Mouse (Mus musculus) heart, postnatal 4 days (tissue): ENCODE measurements around the gene Arfgap1. TPM values are rescaled to one million over a fixed set of nuclear protein-coding genes. Genes with fewer than 3 reads are reported as not detected.

Source experiments
- DNase-seq: peaks from one replicate; pipeline ENCODE4 v3.0.0; 2021
- total RNA-seq, 2 experiments: library from RNA; stranded (reverse); gene quantifications; 2 replicates each; pipeline ENCODE4 v1.2.3; 2021

Gene Arfgap1
- total RNA-seq: 10 to 100 TPM; 64.5 to 64.8 TPM

GRCm38 (mm10) chr2:180967010-180967763 is at the start of gene Arfgap1:
Arfgap1 (plus strand) TSS chr2:180967225.
- DNase-seq: peak; percentile 95

- peak; percentile 45 for DNase-seq
Measured at GRCm38 (mm10) chr2:180919913-180920809, 46.9 kb upstream of the Arfgap1 start.

- peak; percentile 99 for DNase-seq
Measured at GRCm38 (mm10) chr2:180920810-180921400, 46.1 kb upstream of the Arfgap1 start, which contains the start of gene Ythdf1. Ythdf1 (minus strand) TSS chr2:180920949.

- no peak for DNase-seq
Measured at GRCm38 (mm10) chr2:180922739-180923138, 44.3 kb upstream of the Arfgap1 start.

GRCm38 (mm10) chr2:180925176-180925575 is 41.8 kb upstream of the Arfgap1 start:
- DNase-seq: peak; percentile 83

GRCm38 (mm10) chr2:180928723-180929122 is 38.3 kb upstream of the Arfgap1 start, which contains the start of gene Birc7:
Birc7 (plus strand) TSS chr2:180929023.
- DNase-seq: no peak

GRCm38 (mm10) chr2:180932418-180932817 is 34.6 kb upstream of the Arfgap1 start:
- DNase-seq: no peak

- no peak for DNase-seq
Measured at GRCm38 (mm10) chr2:180940187-180940586, 26.8 kb upstream of the Arfgap1 start.

- DNase-seq: peak; percentile 54
Measured at GRCm38 (mm10) chr2:180941869-180942268, 25.2 kb upstream of the Arfgap1 start.

- no peak for DNase-seq
Measured at GRCm38 (mm10) chr2:180949947-180950346, 17.1 kb upstream of the Arfgap1 start.

GRCm38 (mm10) chr2:180952731-180953171 is 14.3 kb upstream of the Arfgap1 start:
- peak; percentile 30 for DNase-seq

GRCm38 (mm10) chr2:180953638-180954037 is 13.4 kb upstream of the Arfgap1 start:
- no peak for DNase-seq

- DNase-seq: peak; percentile 67
Measured at GRCm38 (mm10) chr2:180954061-180955047, 12.7 kb upstream of the Arfgap1 start, which contains the start of gene Nkain4. Nkain4 (minus strand) TSS chr2:180954699.

GRCm38 (mm10) chr2:180959605-180960004 is 7.4 kb upstream of the Arfgap1 start:
- DNase-seq: no peak

GRCm38 (mm10) chr2:180960187-180960586 is 6.8 kb upstream of the Arfgap1 start:
- DNase-seq: no peak

GRCm38 (mm10) chr2:180962616-180963308 is 4.3 kb upstream of the Arfgap1 start:
- no peak for DNase-seq

GRCm38 (mm10) chr2:180963956-180964355 is 3.1 kb upstream of the Arfgap1 start:
- DNase-seq: peak; percentile 80

- no peak for DNase-seq
Measured at GRCm38 (mm10) chr2:180966092-180966882, 738 bp upstream of the Arfgap1 start.

- no peak for DNase-seq
Measured at GRCm38 (mm10) chr2:180981133-180981532, 14.1 kb downstream of the Arfgap1 start.

GRCm38 (mm10) chr2:180985635-180986034 is 18.6 kb downstream of the Arfgap1 start:
- DNase-seq: no peak
